Mouse (Mus musculus): Measurements from ENCODE around the gene Stambp. TPM values are rescaled to one million over a fixed set of nuclear protein-coding genes. Genes with fewer than 3 reads are reported as not detected.
"Not testable (repeated sequence)": the region's sequence is repeated elsewhere in the genome, so short reads cannot be mapped to it uniquely, and the experiment has no call there.

Stambp gene
- polyA plus RNA-seq, 1 experiment from 2014 or later = 23.3 TPM

DNA sequence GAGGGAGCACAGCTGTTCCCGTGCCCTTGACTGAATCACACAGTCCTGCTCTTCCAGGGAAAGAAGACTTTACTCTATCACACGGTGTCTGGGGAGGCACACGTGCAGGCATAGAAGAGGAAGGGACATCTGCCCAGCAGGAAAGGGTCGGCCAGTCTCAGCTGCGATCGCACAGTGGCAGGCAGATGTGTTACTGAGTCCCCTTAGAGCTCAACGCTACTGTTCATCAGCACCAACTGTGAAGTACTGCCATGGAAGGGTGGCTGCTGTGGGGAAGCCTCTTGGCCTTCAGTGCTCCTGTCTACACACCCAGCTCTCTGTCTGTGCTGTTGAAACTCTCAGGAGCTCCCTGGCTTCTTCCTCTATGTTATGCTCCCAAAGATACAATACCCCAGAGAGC, 21.4 kb upstream of the Stambp start:
- 55% methylated on average over 7 of the region's 7 CpGs for WGBS
- no peak overlapping the region for H3K27ac ChIP-seq
- H3K4me2 ChIP-seq = no peak overlapping the region
- no peaks in the 10 kb centered on the region for H3K9me3 ChIP-seq
- H3K4me1 ChIP-seq = no peaks in the 10 kb centered on the region; the same call in 1 of the 2 replicates
- H3K9ac ChIP-seq = no peak overlapping the region
- 0 out of 2 replicates have a peak, but pooled peaks cover under 1% of the 10 kb centered on the region for H3K27me3 ChIP-seq
- no peaks in the 10 kb centered on the region for H3K36me3 ChIP-seq
- no peak overlapping the region for H3K4me3 ChIP-seq
- ATAC-seq (ENCODE audit: borderline replicate concordance, extremely low read depth, low FRiP score, low TSS enrichment) = no peak

DNA sequence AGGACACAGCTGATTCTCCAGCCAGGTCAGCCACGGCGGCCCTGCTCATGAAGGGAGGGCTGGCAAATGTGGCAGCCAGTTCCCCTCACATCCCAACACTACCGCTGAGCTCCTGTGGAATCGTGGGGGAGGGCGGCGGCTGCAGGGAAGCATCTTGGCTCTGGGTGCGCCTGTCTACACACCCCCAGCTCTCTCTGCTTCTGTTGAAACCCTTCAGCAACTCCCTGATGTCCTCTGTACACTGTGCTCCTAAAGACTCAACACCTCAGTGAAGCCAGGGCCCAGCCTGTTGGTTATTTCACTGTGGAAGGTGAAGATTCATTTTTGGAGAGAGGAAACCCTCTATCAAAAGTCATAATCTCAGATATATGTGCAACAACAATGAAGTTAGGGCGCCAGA, 19.5 kb upstream of the Stambp start:
- H3K27ac ChIP-seq = no peak overlapping the region
- no peaks in the 10 kb centered on the region for H3K36me3 ChIP-seq
- H3K9ac ChIP-seq = no peak overlapping the region
- no peaks in the 10 kb centered on the region for H3K4me1 ChIP-seq
- no peak for ATAC-seq (ENCODE audit: borderline replicate concordance, extremely low read depth, low FRiP score, low TSS enrichment)
- no peaks in the 10 kb centered on the region for H3K9me3 ChIP-seq
- no peak overlapping the region for H3K4me3 ChIP-seq
- H3K4me2 ChIP-seq = no peak overlapping the region
- no peaks in the 10 kb centered on the region for H3K27me3 ChIP-seq
- WGBS = 67% methylated on average over 8 of the region's 8 CpGs

GRCm38 (mm10) chr6:83590301-83590700, 17.8 kb upstream of the Stambp start:
- Histone ChIP-seq H3K27ac (no peak overlapping the region), H3K9me3 (no peaks in the 10 kb centered on the region), H3K36me3 (no peaks in the 10 kb centered on the region), H3K4me2 (no peak overlapping the region), H3K27me3 (no peaks in the 10 kb centered on the region), H3K4me3 (no peak overlapping the region), H3K9ac (no peak overlapping the region), H3K4me1 (no peaks in the 10 kb centered on the region)
- no peak for ATAC-seq (ENCODE audit: borderline replicate concordance, extremely low read depth, low FRiP score, low TSS enrichment)
- 77% methylated on average over 3 of the region's 3 CpGs for WGBS

DNA sequence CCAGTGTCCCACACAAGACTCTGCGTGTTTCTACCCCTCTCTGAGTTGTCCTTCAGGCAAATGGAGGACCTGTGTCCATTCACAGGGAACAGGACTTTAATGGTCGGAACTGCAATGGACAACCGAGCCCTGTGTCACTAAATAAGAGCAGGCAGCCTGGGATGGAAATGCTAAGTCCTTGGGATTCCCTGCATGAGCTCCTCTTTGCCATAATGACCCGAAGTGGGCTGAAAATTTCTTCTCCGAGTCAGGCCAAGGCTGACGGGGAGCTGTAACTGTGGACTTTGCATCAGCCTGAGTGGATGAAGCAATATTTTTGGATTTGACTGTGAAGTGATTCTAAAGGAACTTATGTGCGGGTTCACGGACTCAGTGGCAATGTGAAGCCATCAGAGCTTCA, 14.7 kb upstream of the Stambp start:
- not testable (repeated sequence) for H3K9ac ChIP-seq; ATAC-seq (ENCODE audit: borderline replicate concordance, extremely low read depth, low FRiP score, low TSS enrichment); H3K4me2 ChIP-seq; H3K4me3 ChIP-seq; H3K27ac ChIP-seq; H3K36me3 ChIP-seq; H3K9me3 ChIP-seq; H3K4me1 ChIP-seq; H3K27me3 ChIP-seq
- 84% methylated on average over 8 of the region's 8 CpGs for WGBS

GRCm38 (mm10) chr6:83585328-83585727, 12.8 kb upstream of the Stambp start:
- not testable (repeated sequence) for H3K36me3 ChIP-seq; ATAC-seq (ENCODE audit: borderline replicate concordance, extremely low read depth, low FRiP score, low TSS enrichment); H3K4me1 ChIP-seq; H3K9me3 ChIP-seq; H3K9ac ChIP-seq; H3K4me2 ChIP-seq; H3K4me3 ChIP-seq; H3K27me3 ChIP-seq; H3K27ac ChIP-seq
- WGBS = 63% methylated on average over 9 of the region's 9 CpGs

DNA sequence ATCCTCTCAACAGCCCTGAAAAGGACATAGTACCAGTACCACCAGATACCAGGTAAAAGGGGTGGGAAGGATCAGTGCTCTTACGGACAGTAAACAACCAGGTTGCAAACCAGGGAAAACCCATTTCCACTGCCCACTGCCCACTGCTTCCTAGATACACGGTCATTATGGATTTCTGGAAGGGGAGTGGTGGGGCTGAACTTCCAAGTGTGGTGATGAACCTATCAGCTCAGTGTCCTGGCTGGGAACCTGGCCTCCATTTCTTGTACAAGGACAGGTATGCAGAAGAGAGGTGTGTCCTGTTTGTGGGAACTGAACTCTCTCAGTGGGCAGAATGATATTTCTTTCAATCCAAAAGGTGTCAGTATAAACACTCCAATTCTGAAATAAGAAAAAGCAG, 11.1 kb upstream of the Stambp start:
- Histone ChIP-seq H3K4me1 (no peaks in the 10 kb centered on the region), H3K9ac (no peak overlapping the region), H3K9me3 (no peaks in the 10 kb centered on the region), H3K36me3 (no peaks in the 10 kb centered on the region), H3K4me3 (no peak overlapping the region), H3K27me3 (peaks cover 9% of the 10 kb centered on the region; the same call in 1 of the 2 replicates), H3K27ac (no peak overlapping the region), H3K4me2 (no peak overlapping the region)
- ATAC-seq (ENCODE audit: borderline replicate concordance, extremely low read depth, low FRiP score, low TSS enrichment) = no peak
- WGBS = 70% methylated on average over 2 of the region's 2 CpGs

DNA sequence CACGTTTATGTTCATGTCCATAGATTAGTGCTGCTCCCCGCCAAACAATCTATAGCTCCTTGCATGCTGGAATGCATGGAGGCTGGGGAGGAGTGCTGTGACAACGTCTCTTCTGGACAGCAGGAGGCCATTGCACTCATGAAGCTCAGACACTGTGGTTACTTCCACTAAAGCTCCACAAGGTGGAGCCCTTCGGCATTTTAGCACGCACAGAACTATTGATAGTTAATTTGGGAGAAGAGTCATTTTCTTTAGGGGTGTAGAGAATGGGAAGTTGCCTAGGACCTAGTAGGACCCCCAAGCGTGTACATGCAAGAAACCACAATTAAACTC, 10.4 kb upstream of the Stambp start:
- Histone ChIP-seq H3K9ac (no peak overlapping the region), H3K27ac (no peak overlapping the region), H3K36me3 (no peaks in the 10 kb centered on the region), H3K9me3 (no peaks in the 10 kb centered on the region), H3K27me3 (peaks cover 9% of the 10 kb centered on the region; the same call in 1 of the 2 replicates), H3K4me2 (no peak overlapping the region), H3K4me3 (no peak overlapping the region), H3K4me1 (no peaks in the 10 kb centered on the region)
- WGBS = 4% methylated on average over 6 of the region's 6 CpGs
- ATAC-seq (ENCODE audit: borderline replicate concordance, extremely low read depth, low FRiP score, low TSS enrichment) = no peak; the same call in 1 of the 2 replicates

- H3K27me3 ChIP-seq = peaks cover 12% of the 10 kb centered on the region; the same call in 1 of the 2 replicates
- H3K4me3 ChIP-seq = no peak overlapping the region
- H3K4me1 ChIP-seq = no peaks in the 10 kb centered on the region
- no peaks in the 10 kb centered on the region for H3K36me3 ChIP-seq
- H3K9me3 ChIP-seq = no peaks in the 10 kb centered on the region
- WGBS = 50% methylated on average over 20 of the region's 20 CpGs
- no peak for ATAC-seq (ENCODE audit: borderline replicate concordance, extremely low read depth, low FRiP score, low TSS enrichment)
- no peak overlapping the region for H3K4me2 ChIP-seq
- H3K27ac ChIP-seq = no peak overlapping the region
- H3K9ac ChIP-seq = no peak overlapping the region
Observed at GRCm38 (mm10) chr6:83582135-83582937, 9.8 kb upstream of the Stambp start.

GRCm38 (mm10) chr6:83577534-83577933, 5.0 kb upstream of the Stambp start:
- no peak for ATAC-seq (ENCODE audit: borderline replicate concordance, extremely low read depth, low FRiP score, low TSS enrichment)

DNA sequence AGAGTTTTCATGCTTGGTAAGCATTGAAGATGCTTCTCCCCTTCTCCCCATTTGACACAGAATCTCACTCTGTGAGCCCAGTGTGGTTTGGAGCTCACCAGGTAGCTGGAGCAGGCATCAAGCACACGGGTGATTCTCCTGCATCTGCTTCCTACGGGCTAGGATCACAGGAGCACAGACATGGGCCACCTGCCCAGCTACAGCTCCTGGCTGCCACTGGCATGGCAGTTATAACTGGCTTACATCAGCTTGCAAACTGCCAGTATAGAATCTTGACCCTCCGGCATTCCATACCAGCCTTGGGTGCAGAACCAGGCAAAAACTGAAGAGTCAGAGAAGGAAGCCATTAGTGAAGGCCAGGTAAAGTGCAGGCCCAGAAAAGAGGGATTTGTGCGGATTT, 3.1 kb upstream of the Stambp start:
- no peak overlapping the region for H3K4me3 ChIP-seq
- H3K36me3 ChIP-seq = no peaks in the 10 kb centered on the region
- no peaks in the 10 kb centered on the region for H3K9me3 ChIP-seq
- no peak overlapping the region for H3K4me2 ChIP-seq
- H3K27me3 ChIP-seq = peaks cover 8% of the 10 kb centered on the region; the same call in 1 of the 2 replicates
- peaks cover 10% of the 10 kb centered on the region for H3K4me1 ChIP-seq
- no peak overlapping the region for H3K27ac ChIP-seq
- no peak for ATAC-seq (ENCODE audit: borderline replicate concordance, extremely low read depth, low FRiP score, low TSS enrichment)
- WGBS = 77% methylated on average over 4 of the region's 4 CpGs
- no peak overlapping the region for H3K9ac ChIP-seq

More at GRCm38 (mm10) chr6:83577534-83577933, 5.0 kb upstream of the Stambp start:
- peaks cover 3% of the 10 kb centered on the region; the same call in 1 of the 2 replicates for H3K4me1 ChIP-seq
- no peaks in the 10 kb centered on the region for H3K9me3 ChIP-seq
- H3K9ac ChIP-seq = no peak overlapping the region
- no peak overlapping the region for H3K4me2 ChIP-seq
- H3K27me3 ChIP-seq = peaks cover 18% of the 10 kb centered on the region; the same call in 1 of the 2 replicates
- H3K4me3 ChIP-seq = no peak overlapping the region
- H3K36me3 ChIP-seq = no peaks in the 10 kb centered on the region
- H3K27ac ChIP-seq = no peak overlapping the region

GRCm38 (mm10) chr6:83571840-83572667, 475 bp downstream of the Stambp start:
- Histone ChIP-seq H3K9me3 (no peaks in the 10 kb centered on the region), H3K27ac (peak overlapping the region; percentile 58), H3K4me3 (peak overlapping the region; percentile 84), H3K27me3 (peaks cover 5% of the 10 kb centered on the region; the same call in 1 of the 2 replicates), H3K9ac (peak overlapping the region; percentile 83), H3K36me3 (no peaks in the 10 kb centered on the region), H3K4me1 (peaks cover 10% of the 10 kb centered on the region), H3K4me2 (peak overlapping the region; percentile 79)
- WGBS = 4% methylated on average over 37 of the region's 37 CpGs
- peak; percentile 95 for ATAC-seq (ENCODE audit: borderline replicate concordance, extremely low read depth, low FRiP score, low TSS enrichment)

Measured in lung, embryonic 15.5 days (tissue).